Mouse (Mus musculus) hematopoietic stem cell, adult 5-6 weeks (primary cell): Measurements from ENCODE around the gene Vcp. TPM values are rescaled to one million over a fixed set of nuclear protein-coding genes. Genes with fewer than 3 reads are reported as not detected.

Experiments used
- ATAC-seq, 2 experiments: fragments of 125-278 bp in 1 of 2; replicated peaks in 1 of 2; 2 replicates each; pipeline ENCODE4 v1.8.0; 2016 to 2017; ENCODE audit warnings: inconsistent platforms in 2 of 2, mild to moderate bottlenecking in 2 of 2, moderate number of reproducible peaks in 2 of 2, low read depth in 1 of 2, moderate TSS enrichment in 1 of 2; ENCODE audit not compliant: low FRiP score in 2 of 2, poor library complexity in 2 of 2, severe bottlenecking in 2 of 2, insufficient read depth in 1 of 2, low TSS enrichment in 1 of 2
- total RNA-seq: library from RNA; stranded (forward); fragments of 172-1452, 232-1000 nt; gene quantifications from 2 replicates; pipeline ENCODE4 v1.2.3, GENCODE M21; 2017

Vcp gene
- total RNA-seq, 1 experiment from 2014 or later, result 275 TPM

- no peak for ATAC-seq
Measured at GRCm38 (mm10) chr4:42955200-42955599, 45.1 kb downstream of the Vcp start.

GRCm38 (mm10) chr4:42954297-42954696 is 46.0 kb downstream of the Vcp start:
- no peak for ATAC-seq

- ATAC-seq, result no peak
Measured at GRCm38 (mm10) chr4:42953435-42954094, 46.7 kb downstream of the Vcp start.

- ATAC-seq, result no peak
Measured at GRCm38 (mm10) chr4:42952563-42952962, 47.7 kb downstream of the Vcp start.

- no peak for ATAC-seq
Measured at GRCm38 (mm10) chr4:42951206-42952195, 48.8 kb downstream of the Vcp start.

GRCm38 (mm10) chr4:42950065-42950558 is 50.2 kb downstream of the Vcp start:
- ATAC-seq, result peak; percentile 14 to 63; a peak in 3 of 4 replicates

- peak; percentile 92 to 96 for ATAC-seq
Measured at GRCm38 (mm10) chr4:42949676-42950051, 50.6 kb downstream of the Vcp start, which contains the start of gene Dnajb5. Dnajb5 (plus strand) TSS chr4:42949814.

- ATAC-seq, result no peak
Measured at GRCm38 (mm10) chr4:42949051-42949675, 51.1 kb downstream of the Vcp start.

- no peak for ATAC-seq
Measured at GRCm38 (mm10) chr4:42948527-42948926, 51.8 kb downstream of the Vcp start.

GRCm38 (mm10) chr4:42946733-42947290 is 53.5 kb downstream of the Vcp start:
- ATAC-seq, result no peak

GRCm38 (mm10) chr4:42945952-42946351 is 54.4 kb downstream of the Vcp start:
- no peak for ATAC-seq

GRCm38 (mm10) chr4:42945445-42945844 is 54.9 kb downstream of the Vcp start:
- ATAC-seq, result no peak

- no peak for ATAC-seq
Measured at GRCm38 (mm10) chr4:42945043-42945442, 55.3 kb downstream of the Vcp start.

GRCm38 (mm10) chr4:42944185-42944584 is 56.1 kb downstream of the Vcp start:
- ATAC-seq, result no peak

- ATAC-seq, result no peak
Measured at GRCm38 (mm10) chr4:42943341-42943740, 57.0 kb downstream of the Vcp start.

GRCm38 (mm10) chr4:42941396-42941795 is 58.9 kb downstream of the Vcp start:
- no peak for ATAC-seq

- peak; percentile 92 to 98 for ATAC-seq
Measured at GRCm38 (mm10) chr4:42933630-42934029, 66.7 kb downstream of the Vcp start.
